Comparison of ENCODE assay signal across 8 mouse cellular contexts in the genomic region with DNA sequence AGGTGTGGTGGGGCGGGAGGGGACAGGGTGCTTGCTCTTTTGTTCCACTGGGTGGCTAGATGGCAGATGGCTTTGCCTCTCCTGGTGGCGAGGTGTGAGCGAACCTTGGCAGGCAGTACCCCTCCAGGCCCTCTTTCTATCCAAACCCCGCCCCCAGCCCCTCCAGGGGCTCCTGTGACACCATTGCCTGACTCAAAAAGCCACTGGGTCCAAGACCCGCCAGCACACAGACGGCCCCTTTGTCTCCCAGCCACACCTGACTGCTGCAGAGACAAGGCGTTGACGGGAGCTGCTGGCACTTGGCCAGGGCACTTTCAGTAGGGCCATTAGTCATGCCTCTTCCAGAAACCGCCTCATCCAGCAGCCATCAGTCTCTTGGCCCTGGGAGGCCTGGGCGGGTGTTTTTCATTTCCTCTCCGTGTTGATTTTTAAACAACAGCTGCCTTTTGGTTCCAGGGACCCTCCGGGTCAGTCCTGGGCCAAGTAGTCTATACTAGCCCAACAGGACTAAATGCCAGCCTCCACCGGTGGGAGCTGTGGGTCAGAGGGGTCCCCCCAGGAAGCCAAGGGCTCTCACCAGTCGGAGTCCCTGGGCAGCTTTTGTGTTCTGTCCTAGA. TPM values are rescaled to one million over a fixed set of nuclear protein-coding genes. Genes with fewer than 3 reads are reported as not detected.
DNase-seq lines count a peak whose midpoint lies in the region; ATAC-seq and TF ChIP-seq lines count a peak whose summit lies in the region.

No protein-coding gene starts in this region.

- H3K4me3 ChIP-seq in gastrocnemius, adult 2 months, result no peak overlapping the region
- no peak overlapping the region for H3K4me3 ChIP-seq in hindbrain, embryonic 14.5 days (replicated peaks; ENCODE audit: low read length)

- H3K4me1 ChIP-seq in hindbrain, embryonic 14.5 days (replicated peaks; ENCODE audit: control insufficient read depth, insufficient read depth, low read length), result peaks cover 11% of the 10 kb centered on the region

- DNase-seq in urinary bladder, postnatal 10 days (ENCODE audit: low spot score), result peak; percentile 23
- DNase-seq in urinary bladder, adult 2 months (ENCODE audit: low spot score), result no peak
- DNase-seq in cerebellum, postnatal 10 days, result peak; percentile 89 to 94
- peak; percentile 72 for DNase-seq in gastrocnemius, adult 2 months
- peak; percentile 77 for DNase-seq in hindbrain, embryonic 14.5 days (ENCODE audit: low spot score)
- peak; percentile 68 to 82 for DNase-seq in lung, postnatal 4 days
- DNase-seq in B cell, adult 2 months, result no peak
- DNase-seq in spleen, postnatal 14 days (ENCODE audit: low spot score in 2 of 2), result no peak

- 0 out of 2 replicates have a peak overlapping the region, but pooled peaks have one; percentile 5 for H3K4me2 ChIP-seq in hindbrain, embryonic 14.5 days (replicated peaks)

- no peaks in the 10 kb centered on the region for H3K27me3 ChIP-seq in hindbrain, embryonic 14.5 days (ENCODE audit: control insufficient read depth, insufficient read depth, low read length)

- peak overlapping the region; percentile 20; the same call in 1 of the 2 replicates for H3K27ac ChIP-seq in gastrocnemius, adult 2 months
- H3K27ac ChIP-seq in hindbrain, embryonic 14.5 days, result peak overlapping the region; percentile 69

- no peaks in the 10 kb centered on the region for H3K9me3 ChIP-seq in hindbrain, embryonic 14.5 days (ENCODE audit: control insufficient read depth, low read length)

- TF ChIP-seq CTCF in gastrocnemius, adult 2 months (IDR thresholded peaks at IDR 0.05), result no peak

- peak; percentile 77 for ATAC-seq in hindbrain, embryonic 14.5 days (ENCODE audit: low FRiP score)

- intact Hi-C loops in gastrocnemius, adult 2 months (cut with DNase I), result no loop called here

- H3K36me3 ChIP-seq in hindbrain, embryonic 14.5 days (replicated peaks; ENCODE audit: control insufficient read depth, insufficient read depth), result no peaks in the 10 kb centered on the region

- 10% methylated on average over 14 of the region's 14 CpGs for WGBS in hindbrain, embryonic 14.5 days

- no peak overlapping the region for H3K9ac ChIP-seq in hindbrain, embryonic 14.5 days

RNA-seq across cellular contexts. Expression of a gene that starts 58.4 kb away (rescaled TPM):
- polyA plus RNA-seq in urinary bladder, adult 2 months (2012; rRNA removed), result 30.4 and 31.6 TPM in 2 replicates
- total RNA-seq in gastrocnemius, adult 2 months (2021), result 10 to 100 TPM; 12.6 to 15.1 TPM
- polyA plus RNA-seq in hindbrain, embryonic 14.5 days (2014; fragmentation: Nextera tagmentation; extraction: Ambion mirVana), result 2.5 and 4.0 TPM in 2 replicates

Comparison
In these comparisons a context has a peak if more than half of its experiments do, and no peak if none do; other contexts are left out.
1. DNase-seq: peak in urinary bladder, postnatal 10 days (single experiment), cerebellum, postnatal 10 days (2 of 2), gastrocnemius, adult 2 months (single experiment), hindbrain, embryonic 14.5 days (single experiment) and lung, postnatal 4 days (2 of 2); none in urinary bladder, adult 2 months (single experiment), B cell, adult 2 months (0 of 2) and spleen, postnatal 14 days (0 of 2).